Comparison of ENCODE assay signal across 14 mouse cellular contexts in the genomic region with DNA sequence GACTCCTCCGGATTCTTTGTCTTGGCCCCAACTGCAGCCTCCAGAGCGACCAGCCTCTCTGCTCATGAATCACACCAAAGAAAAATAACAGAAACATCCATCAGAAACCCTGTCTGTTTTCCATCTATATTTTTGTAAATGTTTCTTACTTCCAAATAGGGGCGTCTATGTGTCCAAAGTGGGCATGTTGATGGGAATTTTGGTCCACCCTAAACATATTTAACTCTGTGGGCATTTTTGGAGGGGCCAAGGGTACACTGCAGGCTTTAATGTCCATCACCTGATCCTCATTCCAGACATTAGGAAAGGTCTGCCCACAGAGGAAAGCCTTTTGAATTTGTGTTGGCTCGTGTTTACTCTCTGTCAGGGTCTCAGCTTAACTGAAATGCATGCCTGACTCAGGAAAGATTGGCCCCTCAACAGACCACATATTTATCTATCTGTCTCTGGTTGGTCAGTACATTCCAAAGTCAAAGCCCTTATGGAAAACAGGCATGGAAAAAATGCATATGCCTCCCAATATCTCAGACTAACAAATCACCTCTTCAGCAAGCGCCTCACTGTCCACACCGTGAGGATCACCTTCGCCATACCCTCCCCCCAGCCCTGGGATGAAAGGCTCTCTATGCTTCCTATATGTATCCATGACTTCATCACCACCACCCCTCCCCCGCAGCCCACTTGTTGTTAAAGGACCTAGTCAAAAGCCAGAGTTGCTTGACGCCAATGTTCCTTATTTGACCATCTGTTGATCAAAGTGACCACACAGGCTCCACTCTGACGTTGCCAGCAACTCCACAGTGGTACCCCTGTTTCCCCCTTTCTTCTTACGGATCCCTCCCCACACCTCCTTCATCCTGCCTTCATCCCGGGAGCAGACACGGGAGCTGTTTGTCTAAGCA.
DNase-seq lines count a peak whose midpoint lies in the region; TF ChIP-seq lines count a peak whose summit lies in the region.
"Had no signal": no experiment of that assay in that cellular context is flagged by ENCODE, and none has a peak within 500 bp of the region (broad histone marks: within the 10 kb centered on the region; RNA-seq: fewer than 3 reads in every experiment).

No protein-coding gene starts in this region.

- H3K27me3 ChIP-seq in kidney, adult 2 months (replicated peaks; ENCODE audit: control insufficient read depth, insufficient read depth, low read length): no peaks in the 10 kb centered on the region
- H3K27me3 ChIP-seq: heart, embryonic 13.5 days had no signal

- no peaks in the 10 kb centered on the region for H3K4me1 ChIP-seq in kidney, adult 2 months (ENCODE audit: control insufficient read depth, insufficient read depth, low read length)
- H3K4me1 ChIP-seq: midbrain, embryonic 10.5 days had no signal

- WGBS in kidney, adult 2 months: 48% methylated on average over 13 of the region's 13 CpGs

- no peaks in the 10 kb centered on the region for H3K36me3 ChIP-seq in kidney, adult 2 months (ENCODE audit: control insufficient read depth, insufficient read depth, low read length)
- H3K36me3 ChIP-seq: heart, embryonic 13.5 days; midbrain, embryonic 10.5 days had no signal

- no peak overlapping the region for H3K27ac ChIP-seq in kidney, adult 2 months (ENCODE audit: insufficient read depth, low read depth, low read length)
- H3K27ac ChIP-seq: heart, embryonic 13.5 days; midbrain, embryonic 10.5 days had no signal

- H3K4me3 ChIP-seq in kidney, adult 2 months (ENCODE audit: insufficient read depth, low read depth, low read length): no peak overlapping the region
- H3K4me3 ChIP-seq: heart, embryonic 13.5 days; midbrain, embryonic 10.5 days had no signal

- TF ChIP-seq CTCF in kidney, adult 2 months (conservative IDR thresholded peaks at IDR 0.05; ENCODE audit: insufficient read depth, insufficient read length, low read depth, low read length): no peak

- no peak for TF ChIP-seq POLR2A in kidney, adult 2 months (IDR thresholded peaks at IDR 0.05; ENCODE audit: low read depth, low read length)

- peak; percentile 32 to 36 for DNase-seq in cerebellum, postnatal 10 days
- DNase-seq in cerebellum, adult 11-12 months: no peak
- DNase-seq in kidney, postnatal 4 days: peak; percentile 17 to 29
- DNase-seq in kidney, adult 2 months: no peak
- DNase-seq in fibroblast of lung, adult 2 months (ENCODE audit: low read depth): peak; percentile 15
- DNase-seq in mesoderm, embryonic 11.5 days (ENCODE audit: low read depth, low spot score): peak; percentile 54
- no peak for DNase-seq in adrenal gland, postnatal 10 days
- no peak for DNase-seq in adrenal gland, adult 8-10 months
- DNase-seq: cerebellum, adult 11 months; gastrocnemius, postnatal 25 days; kidney, postnatal 36 days; thymus, adult 2 months had no signal

Comparison
In these comparisons a context has a peak if more than half of its experiments do, and no peak if none do; other contexts are left out.
1. DNase-seq: peak in cerebellum, postnatal 10 days (2 of 2), kidney, postnatal 4 days (2 of 2), fibroblast of lung, adult 2 months (single experiment) and mesoderm, embryonic 11.5 days (single experiment); none in cerebellum, adult 11-12 months (single experiment), kidney, adult 2 months (single experiment), adrenal gland, postnatal 10 days (single experiment) and adrenal gland, adult 8-10 months (single experiment).